Mouse (Mus musculus): Measurements from ENCODE around the gene Larp6. TPM values are rescaled to one million over a fixed set of nuclear protein-coding genes. Genes with fewer than 3 reads are reported as not detected.

Gene Larp6
- total RNA-seq, 1 experiment, result 0.62 TPM

- Histone ChIP-seq H3K4me1 (ENCODE audit: control insufficient read depth in 2 of 2, insufficient read depth in 2 of 2, low read length in 2 of 2, poor library complexity in 1 of 2) (no peaks in the 10 kb centered on the region), H3K9me3 (ENCODE audit: control insufficient read depth, insufficient read depth, low read depth, low read length) (no peaks in the 10 kb centered on the region), H3K27ac (ENCODE audit: insufficient read depth, low read depth, low read length, poor library complexity, severe bottlenecking) (no peak overlapping the region), H3K36me3 (ENCODE audit: control insufficient read depth, insufficient read depth, low read length, poor library complexity, severe bottlenecking) (no peaks in the 10 kb centered on the region), H3K9ac (ENCODE audit: insufficient read depth, low read depth, low read length, poor library complexity, severe bottlenecking) (no peak overlapping the region), H3K4me3 (ENCODE audit: insufficient read depth in 1 of 2, low read depth in 1 of 2, low read length in 2 of 2, poor library complexity in 1 of 2, severe bottlenecking in 1 of 2) (no peak overlapping the region)
- in situ Hi-C loops (cut with MboI; ENCODE audit: low sequenced_read_pairs in 2 of 2, unreplicated experiment in 2 of 2), result no loop called here
- TF ChIP-seq HCFC1 (IDR thresholded peaks at IDR 0.05; ENCODE audit: borderline replicate concordance, insufficient read depth, low read length) (no peak), ZNF384 (IDR thresholded peaks at IDR 0.05; ENCODE audit: low read depth, low read length) (no peak), ZC3H11A (IDR thresholded peaks at IDR 0.05; ENCODE audit: borderline replicate concordance, low read depth, low read length) (no peak), CHD2 (IDR thresholded peaks at IDR 0.05; ENCODE audit: low read depth, low read length) (no peak), MAFK (IDR thresholded peaks at IDR 0.05; ENCODE audit: insufficient read depth, low read depth, low read length) (no peak)
- DNase-seq (ENCODE audit: low read depth, low spot score), result no peak
Observed at GRCm38 (mm10) chr9:60752636-60753035, 39.8 kb downstream of the Larp6 start.

GRCm38 (mm10) chr9:60756258-60756657 lies 43.5 kb downstream of the Larp6 start:
- H3K4me1 ChIP-seq (ENCODE audit: control insufficient read depth in 2 of 2, insufficient read depth in 2 of 2, low read length in 2 of 2, poor library complexity in 1 of 2), result peaks cover 0 to 4% of the 10 kb centered on the region in 2 experiments; a peak in 1 of 4 replicates
- H3K9ac ChIP-seq (ENCODE audit: insufficient read depth, low read depth, low read length, poor library complexity, severe bottlenecking), result no peak overlapping the region
- H3K36me3 ChIP-seq (ENCODE audit: control insufficient read depth, insufficient read depth, low read length, poor library complexity, severe bottlenecking), result no peaks in the 10 kb centered on the region
- no peak overlapping the region for H3K27ac ChIP-seq (ENCODE audit: insufficient read depth, low read depth, low read length, poor library complexity, severe bottlenecking)
- H3K4me3 ChIP-seq (ENCODE audit: insufficient read depth in 1 of 2, low read depth in 1 of 2, low read length in 2 of 2, poor library complexity in 1 of 2, severe bottlenecking in 1 of 2), result no peak overlapping the region
- TF ChIP-seq HCFC1 (IDR thresholded peaks at IDR 0.05; ENCODE audit: borderline replicate concordance, insufficient read depth, low read length), result no peak
- 0 out of 2 replicates have a peak, but pooled peaks have one; percentile 17 for TF ChIP-seq ZC3H11A (IDR thresholded peaks at IDR 0.05; ENCODE audit: borderline replicate concordance, low read depth, low read length)
- H3K9me3 ChIP-seq (ENCODE audit: control insufficient read depth, insufficient read depth, low read depth, low read length), result no peaks in the 10 kb centered on the region
- peak; percentile 62 for DNase-seq (ENCODE audit: low read depth, low spot score)
- in situ Hi-C loops (cut with MboI; ENCODE audit: low sequenced_read_pairs in 2 of 2, unreplicated experiment in 2 of 2), result no loop called here

GRCm38 (mm10) chr9:60756866-60757740 lies 44.3 kb downstream of the Larp6 start:
- in situ Hi-C loops (cut with MboI; ENCODE audit: low sequenced_read_pairs in 2 of 2, unreplicated experiment in 2 of 2), result no loop called here
- no peaks in the 10 kb centered on the region for H3K9me3 ChIP-seq (ENCODE audit: control insufficient read depth, insufficient read depth, low read depth, low read length)
- no peak for DNase-seq (ENCODE audit: low read depth, low spot score)
- no peak overlapping the region for H3K27ac ChIP-seq (ENCODE audit: insufficient read depth, low read depth, low read length, poor library complexity, severe bottlenecking)
- H3K36me3 ChIP-seq (ENCODE audit: control insufficient read depth, insufficient read depth, low read length, poor library complexity, severe bottlenecking), result no peaks in the 10 kb centered on the region
- H3K4me3 ChIP-seq (ENCODE audit: insufficient read depth in 1 of 2, low read depth in 1 of 2, low read length in 2 of 2, poor library complexity in 1 of 2, severe bottlenecking in 1 of 2), result no peak overlapping the region
- TF ChIP-seq MAFK (IDR thresholded peaks at IDR 0.05; ENCODE audit: insufficient read depth, low read depth, low read length) (no peak), HCFC1 (IDR thresholded peaks at IDR 0.05; ENCODE audit: borderline replicate concordance, insufficient read depth, low read length) (no peak), ZC3H11A (IDR thresholded peaks at IDR 0.05; ENCODE audit: borderline replicate concordance, low read depth, low read length) (no peak)
- no peak overlapping the region for H3K9ac ChIP-seq (ENCODE audit: insufficient read depth, low read depth, low read length, poor library complexity, severe bottlenecking)
- peaks cover 0 to 4% of the 10 kb centered on the region in 2 experiments; a peak in 1 of 4 replicates for H3K4me1 ChIP-seq (ENCODE audit: control insufficient read depth in 2 of 2, insufficient read depth in 2 of 2, low read length in 2 of 2, poor library complexity in 1 of 2)

GRCm38 (mm10) chr9:60757817-60758216 lies 45.0 kb downstream of the Larp6 start:
- Histone ChIP-seq H3K27ac (ENCODE audit: insufficient read depth, low read depth, low read length, poor library complexity, severe bottlenecking) (no peak overlapping the region), H3K9ac (ENCODE audit: insufficient read depth, low read depth, low read length, poor library complexity, severe bottlenecking) (no peak overlapping the region), H3K9me3 (ENCODE audit: control insufficient read depth, insufficient read depth, low read depth, low read length) (no peaks in the 10 kb centered on the region), H3K36me3 (ENCODE audit: control insufficient read depth, insufficient read depth, low read length, poor library complexity, severe bottlenecking) (no peaks in the 10 kb centered on the region), H3K4me3 (ENCODE audit: insufficient read depth in 1 of 2, low read depth in 1 of 2, low read length in 2 of 2, poor library complexity in 1 of 2, severe bottlenecking in 1 of 2) (no peak overlapping the region), H3K4me1 (ENCODE audit: control insufficient read depth in 2 of 2, insufficient read depth in 2 of 2, low read length in 2 of 2, poor library complexity in 1 of 2) (peaks cover 0 to 4% of the 10 kb centered on the region in 2 experiments; a peak in 1 of 4 replicates)
- in situ Hi-C loops (cut with MboI; ENCODE audit: low sequenced_read_pairs in 2 of 2, unreplicated experiment in 2 of 2), result no loop called here
- TF ChIP-seq MAFK (IDR thresholded peaks at IDR 0.05; ENCODE audit: insufficient read depth, low read depth, low read length), result no peak
- TF ChIP-seq ZC3H11A (IDR thresholded peaks at IDR 0.05; ENCODE audit: borderline replicate concordance, low read depth, low read length), result no peak
- no peak for TF ChIP-seq ZNF384 (IDR thresholded peaks at IDR 0.05; ENCODE audit: low read depth, low read length)
- no peak for TF ChIP-seq HCFC1 (IDR thresholded peaks at IDR 0.05; ENCODE audit: borderline replicate concordance, insufficient read depth, low read length)
- no peak for TF ChIP-seq CHD2 (IDR thresholded peaks at IDR 0.05; ENCODE audit: low read depth, low read length)
- DNase-seq (ENCODE audit: low read depth, low spot score), result no peak

Data from ES-E14 (cell line).